Mouse (Mus musculus): ENCODE results near the gene Zfp488.

Zfp488 gene

DNA sequence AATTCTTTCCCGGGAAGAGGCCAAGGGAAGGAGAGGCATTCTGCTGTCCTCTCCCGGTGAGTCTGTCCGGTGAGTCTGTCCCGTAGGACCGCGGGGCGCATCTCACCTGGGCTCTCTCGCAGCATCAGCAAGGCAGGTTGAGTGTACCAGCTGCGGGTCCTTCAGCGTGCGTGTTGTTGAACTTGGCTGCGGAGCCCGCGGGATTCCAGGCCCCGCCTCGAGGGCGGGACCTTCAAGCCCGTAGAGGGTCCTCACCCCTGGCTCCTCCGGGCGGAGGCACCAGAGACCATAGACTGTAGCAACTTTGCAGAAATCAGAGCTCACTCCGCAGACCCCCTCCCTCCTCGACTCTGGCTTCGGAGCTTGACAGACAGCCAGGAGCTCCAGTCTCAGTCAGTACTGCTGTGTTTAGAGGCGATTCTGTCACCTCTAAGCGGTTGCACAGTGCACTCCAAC lies at the start of gene Zfp488:
TSS of gene Zfp488 (minus strand) at position 161 of the 456 bp plus-strand sequence.
- POLR2A ChIA-PET = interaction anchor here in 1 of 4 experiments (0.5 kb wide), 1 partner anchor 19 kb away, joined by 3 read pairs; no protein-coding TSS in a partner anchor
- CTCF ChIA-PET = interaction anchor here in 3 of 4 experiments (0.6 to 1.2 kb wide), 5 partner anchors 17 to 131 kb away, joined by 3 to 4 read pairs (median 4); no protein-coding TSS in a partner anchor

DNA sequence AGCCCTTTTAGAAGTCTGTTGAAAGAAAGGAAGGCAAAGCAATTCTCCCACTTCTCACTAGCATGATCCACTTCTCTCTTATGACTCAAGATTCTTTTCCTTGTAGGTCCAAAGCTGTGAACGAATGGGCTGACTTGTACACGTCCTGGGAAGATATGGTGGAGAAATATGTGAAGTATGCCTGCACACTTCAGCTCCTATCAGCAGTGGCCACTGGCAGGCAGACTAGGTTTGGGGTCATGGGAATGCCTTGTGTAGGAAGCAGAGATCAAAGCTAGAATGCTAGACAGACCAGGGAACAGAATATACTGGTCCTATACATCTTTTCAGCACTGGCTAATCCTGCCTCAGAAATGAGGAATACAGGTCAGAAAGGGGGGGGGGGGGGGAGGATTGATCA lies 48.1 kb upstream of the Zfp488 start:
- POLR2A ChIA-PET = no interaction called here
- CTCF ChIA-PET = no interaction called here

- ChIA-PET CTCF (no interaction called here), POLR2A (interaction anchor here in 1 of 4 experiments (0.6 kb wide), 1 partner anchor 627 kb away, joined by 3 read pairs; no protein-coding TSS in a partner anchor)
These were observed 38.4 kb upstream of the Zfp488 start for GRCm38 (mm10) chr14:34016938-34017337.

GRCm38 (mm10) chr14:34016381-34016780 lies 37.8 kb upstream of the Zfp488 start, which contains the start of gene Gm5460:
Gene Gm5460 (plus strand): TSS chr14:34016758.
- ChIA-PET POLR2A (interaction anchor here in 1 of 4 experiments (0.6 kb wide), 1 partner anchor 628 kb away, joined by 3 read pairs; no protein-coding TSS in a partner anchor), CTCF (no interaction called here)

DNA sequence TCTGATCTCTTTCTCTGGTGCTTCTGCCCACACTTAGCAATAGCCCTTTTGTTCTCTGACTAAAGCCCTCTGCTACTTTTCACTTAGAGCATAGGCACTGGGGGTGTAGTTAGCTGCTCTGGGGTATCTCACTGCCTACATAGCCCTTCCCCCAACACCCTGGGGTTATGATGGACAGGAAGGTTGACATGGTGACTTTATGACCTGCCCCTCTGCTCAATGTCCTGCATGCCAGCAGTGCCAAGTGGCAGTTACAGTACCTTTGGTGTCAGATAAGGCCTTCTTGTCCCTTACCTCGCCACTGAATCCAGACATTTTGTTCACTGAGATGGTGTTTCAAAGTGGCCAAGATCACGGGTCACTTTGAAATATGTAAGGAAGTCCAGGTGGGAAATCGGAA lies 36.5 kb upstream of the Zfp488 start, which contains the start of gene Gm30083:
TSS of gene Gm30083 (minus strand) at position 120 of the 400 bp plus-strand sequence.
- POLR2A ChIA-PET = no interaction called here

GRCm38 (mm10) chr14:34002358-34002757 lies 23.8 kb upstream of the Zfp488 start:
- POLR2A ChIA-PET = no interaction called here
- CTCF ChIA-PET = no interaction called here

More for the DNA sequence above, 36.5 kb upstream of the Zfp488 start, which contains the start of gene Gm30083:
- CTCF ChIA-PET = no interaction called here

GRCm38 (mm10) chr14:34001445-34001844 lies 22.9 kb upstream of the Zfp488 start:
- CTCF ChIA-PET = interaction anchor here in 1 of 4 experiments (1.0 kb wide), 1 partner anchor 61 kb away, joined by 5 read pairs; no protein-coding TSS in a partner anchor
- POLR2A ChIA-PET = interaction anchor here in 1 of 4 experiments (0.6 kb wide), 1 partner anchor 773 kb away, joined by 3 read pairs; no protein-coding TSS in a partner anchor

GRCm38 (mm10) chr14:34000076-34000475 lies 21.5 kb upstream of the Zfp488 start:
- CTCF ChIA-PET = no interaction called here
- POLR2A ChIA-PET = no interaction called here

- POLR2A ChIA-PET = interaction anchor here in 1 of 4 experiments (0.6 kb wide), 2 partner anchors 19 to 24 kb away, joined by 3 to 4 read pairs; partner anchors contain the start of gene Zfp488
- CTCF ChIA-PET = no interaction called here
These were observed 18.9 kb upstream of the Zfp488 start for GRCm38 (mm10) chr14:33997427-33997826.

DNA sequence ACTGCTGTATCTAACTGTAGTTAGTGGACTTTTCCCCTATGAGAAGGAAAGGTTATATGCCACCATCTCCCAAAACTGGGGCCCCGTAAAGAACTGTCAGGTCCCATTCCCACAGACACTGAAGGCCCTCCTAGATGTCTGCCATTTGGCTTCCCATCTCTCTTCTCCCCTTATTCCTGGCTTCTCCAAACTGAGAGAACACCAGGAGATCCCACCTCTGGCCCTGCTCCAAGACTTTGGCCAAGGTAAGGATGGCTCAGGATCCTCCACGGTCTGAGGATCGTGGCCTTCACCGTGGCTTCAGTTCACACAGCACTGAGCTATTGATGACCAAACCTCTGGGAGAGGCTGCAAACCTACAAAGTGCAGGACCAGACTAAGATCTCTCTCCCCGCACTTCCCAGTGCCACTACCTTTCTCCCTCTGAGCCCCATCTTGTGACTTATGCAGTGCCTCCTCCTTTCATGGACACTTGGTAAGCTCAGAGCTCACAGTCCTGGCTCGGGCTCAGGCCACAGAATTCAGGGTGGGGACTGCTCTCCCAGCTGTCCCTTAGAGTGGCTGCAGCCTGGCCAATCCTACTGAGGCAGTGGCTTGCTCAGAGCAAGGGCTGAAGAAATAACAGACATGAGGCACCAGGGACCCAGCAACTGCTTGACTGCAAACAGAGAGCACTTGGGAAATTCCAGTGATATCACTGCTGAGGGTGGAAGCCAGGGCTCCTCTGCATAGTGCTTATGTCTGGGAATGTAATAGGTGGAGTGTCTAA lies 15.1 kb upstream of the Zfp488 start:
- ChIA-PET POLR2A (no interaction called here), CTCF (interaction anchor here in 1 of 4 experiments (0.9 kb wide), 1 partner anchor 34 kb away, joined by 3 read pairs; no protein-coding TSS in a partner anchor)

DNA sequence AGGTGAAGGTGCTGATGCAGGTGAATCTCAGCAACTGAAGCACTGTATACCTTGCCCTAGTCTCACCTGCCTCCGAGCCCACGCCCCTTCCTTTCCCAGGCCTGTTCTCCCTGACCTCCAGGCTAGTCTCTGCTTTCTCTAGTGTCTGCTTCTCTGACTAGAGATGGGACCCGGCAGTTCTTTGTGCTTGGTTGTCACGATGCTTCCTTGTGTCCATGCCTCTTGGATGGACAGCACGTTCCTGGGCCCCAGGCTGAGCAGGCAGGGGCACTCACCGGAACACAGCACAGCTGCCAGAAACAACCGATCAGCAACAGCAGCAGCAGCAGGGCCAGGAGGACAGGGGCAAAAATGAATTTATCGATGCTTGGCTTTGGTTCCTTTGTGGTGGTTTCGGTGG lies 14.5 kb upstream of the Zfp488 start:
- POLR2A ChIA-PET = interaction anchor here in 1 of 4 experiments (0.6 kb wide), 1 partner anchor 496 kb away, joined by 4 read pairs; no protein-coding TSS in a partner anchor
- CTCF ChIA-PET = no interaction called here

DNA sequence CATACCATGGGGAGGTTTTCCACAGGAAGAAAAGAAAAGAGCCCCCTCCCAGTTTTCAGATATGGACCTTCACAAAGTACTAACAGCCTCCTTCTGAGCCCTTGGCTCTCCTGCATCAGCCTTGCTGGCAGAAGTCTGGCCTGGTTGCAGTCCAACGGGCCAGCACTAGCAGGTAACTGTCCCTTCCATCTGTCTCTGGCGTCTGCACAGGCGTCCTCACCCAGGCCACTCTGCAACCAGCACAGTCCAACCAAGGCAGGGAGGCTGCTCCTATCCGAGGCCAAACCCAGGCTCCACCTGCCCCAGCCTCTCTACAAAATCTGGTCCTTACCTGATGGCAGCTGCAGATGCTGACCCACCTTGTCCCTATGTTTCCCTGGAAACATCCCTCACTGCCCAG lies 13.4 kb upstream of the Zfp488 start:
- ChIA-PET CTCF (interaction anchor here in 1 of 4 experiments (0.6 kb wide), 1 partner anchor 786 kb away, joined by 3 read pairs; no protein-coding TSS in a partner anchor), POLR2A (no interaction called here)

DNA sequence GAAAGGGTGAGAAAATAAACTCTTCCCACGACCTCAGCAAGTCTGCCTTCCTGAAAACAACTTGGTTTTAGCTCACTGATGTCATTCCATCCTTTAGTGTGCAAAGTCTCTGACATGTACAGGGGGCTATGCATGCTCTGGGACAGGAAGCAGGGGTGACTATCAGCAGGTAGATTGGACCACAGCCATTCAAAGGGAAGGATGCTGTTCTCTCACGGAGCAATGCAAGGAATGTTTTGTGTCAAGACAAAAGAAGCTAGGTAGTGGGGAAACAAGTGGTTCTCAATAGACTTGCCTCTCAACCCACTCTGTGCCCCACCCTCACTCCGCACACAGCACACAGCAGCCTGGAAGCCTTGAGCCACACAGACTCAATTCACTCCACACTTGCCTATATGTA lies 10.6 kb upstream of the Zfp488 start:
- CTCF ChIA-PET = interaction anchor here in 1 of 4 experiments (1.0 kb wide), 1 partner anchor 56 kb away, joined by 3 read pairs; no protein-coding TSS in a partner anchor
- POLR2A ChIA-PET = no interaction called here

- POLR2A ChIA-PET = no interaction called here
- CTCF ChIA-PET = interaction anchor here in 2 of 4 experiments (1.2 to 1.4 kb wide), 2 partner anchors 22 to 129 kb away, joined by 3 to 4 read pairs; no protein-coding TSS in a partner anchor
These were observed 816 bp downstream of the Zfp488 start for GRCm38 (mm10) chr14:33977748-33978147.

DNA sequence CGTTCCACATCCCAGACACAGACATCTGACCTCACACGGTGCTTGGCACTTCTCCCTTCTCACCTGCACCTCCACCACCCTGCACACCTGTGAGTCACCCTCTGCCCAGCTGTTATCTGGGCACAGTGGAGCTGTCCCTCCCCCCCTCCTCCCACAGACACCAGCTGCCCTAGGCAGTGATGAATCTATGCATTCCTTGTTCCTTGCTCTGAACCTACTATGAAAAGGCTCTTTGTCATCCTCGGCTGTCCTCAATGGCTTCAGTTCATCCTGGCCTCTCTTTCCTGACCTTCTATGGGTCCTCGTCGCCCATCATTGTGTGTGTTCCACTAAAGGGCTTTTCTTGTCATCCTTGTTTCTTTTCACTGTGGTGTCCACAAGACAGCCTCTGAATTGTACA lies 3.8 kb downstream of the Zfp488 start:
- POLR2A ChIA-PET = no interaction called here
- CTCF ChIA-PET = interaction anchor here in 1 of 4 experiments (1.5 kb wide), 1 partner anchor 16 kb away, joined by 3 read pairs; no protein-coding TSS in a partner anchor

- ChIA-PET POLR2A (no interaction called here), CTCF (interaction anchor here in 3 of 4 experiments (0.5 to 2.0 kb wide), 7 partner anchors 10 to 300 kb away, joined by 3 to 11 read pairs (median 4); no protein-coding TSS in a partner anchor)
These were observed 5.9 kb downstream of the Zfp488 start for GRCm38 (mm10) chr14:33972679-33973078.

DNA sequence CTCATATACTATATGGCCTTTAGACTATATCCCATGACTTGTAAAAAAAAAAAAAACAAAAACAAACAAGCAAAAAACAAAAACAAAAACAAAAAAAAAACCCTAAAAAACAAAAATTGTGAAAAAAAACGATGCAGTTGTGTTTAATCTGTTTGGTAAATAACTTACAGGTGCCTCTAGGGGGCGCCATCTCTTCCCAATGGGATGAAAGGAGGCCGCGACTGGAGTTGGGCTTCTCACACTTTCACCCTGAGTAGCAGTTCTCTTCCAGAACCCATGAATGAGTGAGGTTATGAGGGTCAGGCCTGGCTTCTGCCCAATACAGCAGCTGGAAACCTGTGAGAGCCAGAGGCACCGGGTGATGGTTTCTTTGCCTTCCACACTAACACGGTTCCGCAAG lies 12.9 kb downstream of the Zfp488 start:
- ChIA-PET POLR2A (no interaction called here), CTCF (interaction anchor here in 1 of 4 experiments (0.7 to 1.6 kb wide), 2 partner anchors 10 to 610 kb away, joined by 3 to 5 read pairs; no protein-coding TSS in a partner anchor)

GRCm38 (mm10) chr14:33959341-33959740 lies 19.2 kb downstream of the Zfp488 start:
- POLR2A ChIA-PET = no interaction called here

GRCm38 (mm10) chr14:33958841-33959240 lies 19.7 kb downstream of the Zfp488 start:
- ChIA-PET CTCF (interaction anchor here (0.6 to 2.8 kb wide), 29 partner anchors 7 to 414 kb away, joined by 3 to 11 read pairs (median 3); partner anchors contain the start of genes Gdf10 (in 1 of the 4) and Gdf2 (in 1 of the 4)), POLR2A (no interaction called here)

More at GRCm38 (mm10) chr14:33959341-33959740, 19.2 kb downstream of the Zfp488 start:
- CTCF ChIA-PET = interaction anchor here (0.6 to 2.8 kb wide), 29 partner anchors 8 to 444 kb away, joined by 3 to 11 read pairs (median 3); partner anchors contain the start of genes Gdf10 (in 1 of the 4) and Gdf2 (in 1 of the 4)
